Mouse (Mus musculus): ENCODE data around the gene Plcd3.

Plcd3 gene

DNA sequence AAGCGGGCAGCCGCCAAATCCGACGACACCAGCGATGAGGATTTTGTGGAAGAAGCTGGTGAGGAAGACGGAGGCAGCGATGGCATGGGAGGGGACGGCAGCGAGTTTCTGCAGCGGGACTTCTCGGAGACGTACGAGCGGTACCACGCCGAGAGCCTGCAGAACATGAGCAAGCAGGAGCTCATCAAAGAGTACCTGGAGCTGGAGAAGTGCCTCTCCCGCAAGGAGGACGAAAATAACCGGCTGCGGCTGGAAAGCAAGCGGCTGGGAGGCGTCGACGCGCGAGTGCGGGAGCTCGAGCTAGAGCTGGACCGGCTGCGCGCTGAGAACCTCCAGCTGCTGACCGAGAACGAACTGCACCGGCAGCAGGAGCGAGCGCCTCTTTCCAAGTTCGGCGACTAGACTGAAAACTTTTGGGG lies 16.1 kb upstream of the Plcd3 start:
- DNase-seq (ENCODE audit: low spot score in 2 of 2): no peak

DNA sequence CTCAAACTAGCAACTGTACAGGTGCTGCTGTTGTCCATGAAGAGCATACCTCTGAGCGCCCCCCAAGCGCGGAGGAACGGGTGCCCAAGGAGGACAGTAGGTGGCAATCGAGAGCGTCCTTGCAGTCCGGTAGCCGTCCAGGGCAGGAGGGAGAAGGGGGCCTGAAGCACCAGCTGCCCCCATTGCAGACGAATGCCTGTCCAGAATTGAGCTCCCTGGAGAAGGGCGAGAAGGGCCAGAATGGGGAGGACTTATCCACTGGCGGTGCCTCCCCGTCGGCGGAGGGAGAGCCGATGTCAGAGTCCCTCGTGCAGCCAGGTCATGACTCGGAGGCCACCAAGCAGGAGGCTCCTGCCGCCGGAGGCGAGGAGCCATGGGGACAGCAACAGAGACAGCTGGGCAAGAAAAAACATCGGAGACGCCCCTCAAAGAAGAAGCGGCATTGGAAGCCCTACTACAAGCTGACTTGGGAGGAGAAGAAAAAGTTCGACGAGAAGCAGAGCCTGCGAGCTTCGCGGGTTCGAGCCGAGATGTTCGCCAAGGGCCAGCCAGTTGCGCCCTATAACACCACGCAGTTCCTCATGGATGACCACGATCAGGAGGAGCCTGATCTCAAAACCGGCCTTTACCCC lies 15.6 kb upstream of the Plcd3 start:
- peak; percentile 68 to 70 for DNase-seq (ENCODE audit: low spot score in 2 of 2)

DNA sequence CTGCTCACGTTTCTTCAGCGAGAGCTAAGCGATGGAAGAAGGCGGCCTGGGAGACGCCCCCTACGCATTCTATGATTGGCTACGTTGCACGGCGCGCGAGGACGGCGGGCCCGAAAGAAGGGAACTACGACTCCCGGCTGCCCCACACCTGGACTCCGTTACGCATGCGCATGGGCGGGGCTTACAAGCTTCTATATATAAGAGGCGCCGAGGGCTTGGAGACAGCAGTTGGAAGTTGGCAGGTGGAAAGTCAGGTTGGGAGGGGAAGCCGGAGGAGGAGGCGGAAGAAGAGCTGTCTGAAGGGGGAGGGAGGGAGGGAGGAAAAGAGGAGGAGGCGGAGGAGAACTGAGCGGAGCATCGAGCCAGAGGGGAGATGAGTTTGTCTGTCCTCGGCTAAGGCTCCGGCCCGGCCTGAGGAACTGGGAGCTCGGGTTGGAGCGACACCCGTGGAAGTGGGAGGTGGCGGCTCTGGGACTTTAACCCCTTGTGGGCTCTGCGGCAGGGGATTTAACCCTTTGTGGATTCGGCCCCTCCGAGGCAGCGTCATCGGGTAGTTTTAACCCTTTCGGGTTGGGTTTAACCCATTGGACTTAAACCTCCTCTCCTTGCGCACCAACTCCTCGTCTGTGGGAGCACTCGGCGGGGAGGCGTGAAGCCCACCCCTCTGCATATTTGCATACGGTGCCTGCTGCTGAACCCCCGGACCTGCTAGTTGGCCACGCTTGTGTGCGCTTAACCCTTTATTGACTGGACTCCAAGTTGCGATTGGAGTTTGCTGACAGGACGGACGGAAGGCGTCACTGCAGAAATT lies 14.8 kb upstream of the Plcd3 start, which contains the start of gene Hexim1:
TSS of gene Hexim1 (plus strand) at position 224 of the 811 bp plus-strand sequence.
- DNase-seq (ENCODE audit: low spot score in 2 of 2): peak; percentile 100

DNA sequence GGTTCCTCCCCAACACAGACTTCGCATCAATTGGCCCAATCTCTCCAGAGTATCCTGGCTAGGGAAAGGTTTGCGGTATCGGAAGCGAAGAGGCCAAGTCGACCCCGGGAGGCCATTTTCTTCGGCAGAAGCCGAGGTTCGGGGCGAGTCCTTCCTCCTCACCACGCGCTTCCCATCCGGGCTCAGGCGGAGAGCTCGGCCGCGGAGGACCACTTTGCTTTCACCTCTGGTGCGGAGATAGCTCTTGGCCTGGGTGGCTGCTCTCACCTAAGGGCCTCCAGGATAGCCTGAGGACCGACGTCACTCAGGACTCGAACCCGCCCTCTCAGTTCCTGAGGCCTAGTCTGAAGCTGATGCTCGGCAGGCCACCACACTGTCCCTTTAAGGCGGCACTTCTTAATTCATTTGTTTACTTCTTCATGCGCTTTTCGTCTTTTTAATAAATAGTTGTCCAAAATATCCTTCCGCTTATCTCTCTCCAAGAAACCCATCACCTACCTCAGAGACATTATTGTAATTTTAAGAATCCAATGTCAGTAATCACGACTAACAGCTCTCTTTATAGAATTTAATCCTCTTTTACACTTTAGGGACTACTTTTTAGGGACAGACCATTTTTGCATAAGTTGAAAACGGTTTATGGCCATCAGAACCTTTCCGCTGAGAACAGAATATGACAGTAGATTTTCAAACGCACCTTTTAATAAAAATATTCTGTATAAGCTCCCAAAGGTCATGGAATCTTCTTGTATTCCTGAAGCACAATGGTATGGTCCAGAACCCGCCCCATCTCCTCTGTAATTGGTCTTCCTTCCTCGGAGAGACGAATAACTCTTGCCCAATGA lies 13.9 kb upstream of the Plcd3 start:
- DNase-seq (ENCODE audit: low spot score in 2 of 2): peak; percentile 79 to 84

DNA sequence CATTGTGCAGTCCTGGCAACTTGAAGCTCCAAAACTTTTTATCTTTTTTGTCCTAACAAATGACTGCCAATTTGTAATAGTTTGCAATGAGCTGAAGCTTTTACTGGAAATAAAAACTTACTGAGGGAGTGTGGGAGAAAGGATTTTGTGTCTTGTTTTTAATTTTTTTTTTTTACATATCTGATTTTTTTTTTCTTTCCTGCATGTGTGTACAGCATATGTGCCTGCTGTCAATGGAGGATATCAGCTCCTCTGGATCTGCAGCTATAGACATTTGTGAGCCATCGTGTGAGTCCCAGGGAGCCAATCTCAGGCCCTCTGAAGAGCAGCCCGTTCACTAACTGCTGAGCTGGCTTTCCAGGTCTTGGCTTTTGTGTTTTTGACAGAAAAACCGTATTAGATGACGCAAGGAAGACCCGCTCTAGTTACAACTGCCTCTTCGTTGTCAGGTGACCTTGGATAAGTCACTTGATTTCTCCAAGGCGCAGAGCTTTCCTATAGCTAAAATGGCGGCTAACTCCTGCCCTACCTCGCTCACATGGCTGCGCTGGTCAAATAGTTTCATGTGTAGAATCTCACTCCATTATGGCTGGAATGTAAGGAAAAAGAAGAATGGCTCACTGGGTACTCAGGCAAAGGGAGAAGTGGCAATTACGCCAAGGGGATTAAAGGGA lies 12.9 kb upstream of the Plcd3 start:
- DNase-seq (ENCODE audit: low spot score in 2 of 2): no peak

DNA sequence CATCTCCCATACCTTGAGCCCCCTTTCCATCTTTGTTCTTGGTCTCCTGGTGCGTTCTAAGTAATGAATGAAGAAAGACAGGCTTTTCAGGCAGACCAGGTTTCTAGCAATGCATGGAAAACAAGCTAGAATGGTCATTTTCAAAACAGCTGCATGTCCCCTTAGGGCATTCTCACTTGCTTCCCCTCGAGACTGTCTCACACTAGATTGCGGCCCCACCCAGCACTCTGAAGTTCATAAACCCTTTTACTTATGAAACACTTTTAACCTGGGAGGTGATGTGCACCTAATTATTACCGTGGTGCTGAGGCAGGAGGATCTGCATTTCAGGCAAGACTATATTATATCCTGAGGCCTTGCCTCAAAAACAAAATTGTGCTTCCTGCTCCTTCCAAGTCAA lies 12.3 kb upstream of the Plcd3 start:
- no peak for DNase-seq (ENCODE audit: low spot score in 2 of 2)

DNA sequence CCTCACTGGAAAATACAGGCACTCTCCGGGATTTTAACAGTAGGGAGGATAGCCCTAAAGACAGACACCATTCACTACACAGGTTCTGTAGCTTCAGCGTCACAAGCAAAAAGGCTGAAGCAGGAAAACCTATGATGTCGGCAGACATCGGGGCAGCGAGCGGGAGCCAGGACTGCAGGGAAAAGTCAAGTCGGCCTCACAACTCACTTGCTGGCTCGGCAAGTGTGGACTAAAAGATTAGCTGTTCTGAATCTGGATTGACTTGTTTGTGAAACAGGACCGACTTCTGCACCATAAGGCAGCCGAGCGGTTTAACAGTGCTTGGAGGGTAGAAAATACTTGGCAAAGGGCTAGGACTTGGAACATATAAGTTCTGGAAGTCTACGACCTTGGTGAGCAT lies 11.5 kb upstream of the Plcd3 start:
- DNase-seq (ENCODE audit: low spot score in 2 of 2): no peak

DNA sequence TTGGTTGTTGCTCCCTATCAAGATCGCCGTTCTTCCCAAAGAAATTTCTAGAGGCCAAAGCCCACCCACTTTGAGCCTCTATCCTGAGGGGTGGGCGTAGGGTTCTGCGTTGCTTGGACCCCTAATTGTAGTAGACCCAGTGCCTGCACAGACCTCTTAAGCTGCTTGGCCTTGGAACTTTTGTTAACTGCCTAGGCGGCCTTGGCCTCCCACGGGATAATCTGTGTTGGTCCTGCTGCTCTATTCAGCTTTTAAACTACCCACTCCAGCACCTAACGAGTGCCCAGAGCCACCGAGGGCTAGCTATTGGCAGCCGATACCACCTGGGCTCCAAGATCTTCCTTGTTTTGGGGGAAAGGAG lies 11.1 kb upstream of the Plcd3 start:
- DNase-seq (ENCODE audit: low spot score in 2 of 2): no peak

DNA sequence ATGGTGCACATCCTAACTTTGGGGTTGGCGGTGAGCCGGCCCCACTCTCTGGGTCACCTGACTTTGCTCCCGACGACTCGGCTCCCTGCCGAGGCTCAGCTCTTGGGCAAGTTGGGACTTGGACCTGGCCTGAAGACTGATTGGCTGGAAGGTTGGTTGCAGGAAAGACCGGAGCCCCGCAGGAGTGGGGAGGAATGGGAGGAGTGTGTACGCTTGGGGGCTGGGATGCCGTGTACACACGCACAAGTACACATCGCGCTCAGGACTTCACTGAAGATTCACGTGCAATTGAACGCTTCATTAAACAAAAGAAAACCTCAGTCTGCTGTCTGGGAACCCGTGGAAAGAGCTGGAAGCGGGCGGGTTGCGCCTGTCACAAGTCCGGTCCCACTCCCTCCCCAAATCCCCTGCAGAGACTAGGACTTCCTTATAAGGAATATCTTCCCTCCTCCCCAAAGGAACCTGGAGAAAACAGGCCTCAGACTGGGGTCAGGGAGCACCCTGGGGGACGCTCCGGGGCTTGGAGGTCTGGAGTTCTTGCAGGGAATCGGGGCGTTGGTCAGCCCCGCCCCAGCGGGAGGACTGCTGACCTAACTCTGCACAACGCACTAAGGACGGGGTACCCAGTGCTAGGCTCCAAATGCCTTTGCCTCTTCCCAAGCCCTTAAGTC lies 10.6 kb upstream of the Plcd3 start:
- no peak for DNase-seq (ENCODE audit: low spot score in 2 of 2)

DNA sequence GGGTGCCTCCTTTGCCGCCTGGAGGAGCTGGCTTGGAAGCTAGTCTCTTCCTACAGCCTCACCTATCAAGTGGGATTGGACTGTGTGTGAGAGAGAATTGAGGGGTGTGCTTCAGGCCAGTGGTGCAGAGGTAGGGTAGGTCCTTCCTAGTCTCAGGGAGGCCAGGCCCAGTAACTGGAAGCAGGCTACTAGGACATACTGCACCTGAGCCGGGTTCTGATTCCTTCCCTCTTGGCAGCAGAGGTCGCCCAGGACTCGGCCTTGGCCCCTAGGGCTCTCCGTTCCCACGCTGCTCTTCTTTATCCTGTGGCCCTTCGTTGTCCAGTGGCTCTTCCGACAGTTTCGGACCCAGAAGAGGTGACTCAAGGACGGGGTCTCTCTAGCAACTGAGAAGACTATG lies 9.8 kb upstream of the Plcd3 start:
- DNase-seq (ENCODE audit: low spot score in 2 of 2): no peak

DNA sequence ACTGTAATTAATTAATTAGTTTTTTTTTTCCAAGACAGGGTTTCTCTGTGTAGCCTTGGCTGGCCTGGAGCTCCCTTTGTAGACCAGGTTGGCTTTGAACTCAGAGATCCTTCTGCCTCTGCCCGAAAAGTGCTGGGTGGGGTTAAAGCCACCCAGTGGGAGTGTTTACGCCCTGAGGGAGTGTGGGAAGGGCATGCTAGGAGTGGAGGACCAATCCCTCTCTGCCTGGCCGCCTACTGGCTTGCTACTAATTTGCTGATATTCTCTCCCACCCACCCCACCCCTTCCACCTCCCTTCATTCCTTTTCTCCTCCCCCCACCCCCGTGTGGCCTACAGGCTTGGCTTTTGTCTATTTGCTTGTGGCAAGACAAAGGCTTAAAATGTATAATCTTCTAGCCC lies 4.9 kb upstream of the Plcd3 start:
- DNase-seq (ENCODE audit: low spot score in 2 of 2): no peak

DNA sequence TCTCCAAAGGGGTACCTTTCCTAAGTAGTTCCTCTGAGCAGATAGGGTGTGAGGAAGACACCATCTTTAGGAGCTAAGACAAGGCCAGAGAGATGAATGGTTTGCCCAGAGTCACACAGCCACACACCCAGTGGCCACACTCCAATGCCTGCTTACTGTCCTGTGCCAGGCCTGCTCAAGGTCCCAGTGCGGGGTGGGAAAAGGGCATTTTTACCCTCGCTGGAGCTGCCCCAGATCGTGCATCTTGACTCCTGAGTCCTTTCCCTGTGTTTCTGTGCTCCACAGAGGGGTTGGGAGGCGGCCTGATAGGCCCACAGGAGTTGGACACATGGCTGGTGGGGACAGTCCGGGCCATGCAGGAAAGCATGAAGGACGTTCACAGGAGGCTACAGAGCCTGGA lies 4.4 kb upstream of the Plcd3 start:
- no peak for DNase-seq (ENCODE audit: low spot score in 2 of 2)

DNA sequence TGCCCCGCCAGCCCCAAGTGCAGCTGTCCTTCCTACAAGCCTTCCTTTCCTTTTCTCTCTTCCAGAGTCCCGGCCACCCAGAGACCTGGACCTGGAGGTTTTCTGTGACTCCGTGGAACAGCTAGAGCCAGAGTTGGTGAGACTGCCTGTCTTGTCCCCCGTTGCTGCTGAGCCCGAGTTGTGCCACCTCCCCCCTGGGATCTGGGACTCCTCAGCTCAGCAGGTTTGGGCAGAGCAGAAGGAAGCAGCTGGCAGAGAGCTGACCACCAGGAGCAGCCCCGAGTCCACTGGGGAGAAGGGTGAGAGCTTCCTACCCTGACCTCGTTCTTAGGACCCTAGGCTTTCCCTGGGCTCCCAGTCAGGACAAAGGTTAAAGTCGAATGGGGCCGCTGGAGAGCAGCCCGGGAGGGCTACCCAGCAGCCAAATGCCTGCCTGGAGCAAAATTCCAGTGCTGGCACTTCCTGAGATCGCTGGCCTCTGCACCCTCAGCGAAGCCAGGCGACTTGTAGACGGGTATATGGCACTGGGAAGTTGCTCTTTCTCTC lies 3.8 kb upstream of the Plcd3 start:
- no peak for DNase-seq (ENCODE audit: low spot score in 2 of 2)

DNA sequence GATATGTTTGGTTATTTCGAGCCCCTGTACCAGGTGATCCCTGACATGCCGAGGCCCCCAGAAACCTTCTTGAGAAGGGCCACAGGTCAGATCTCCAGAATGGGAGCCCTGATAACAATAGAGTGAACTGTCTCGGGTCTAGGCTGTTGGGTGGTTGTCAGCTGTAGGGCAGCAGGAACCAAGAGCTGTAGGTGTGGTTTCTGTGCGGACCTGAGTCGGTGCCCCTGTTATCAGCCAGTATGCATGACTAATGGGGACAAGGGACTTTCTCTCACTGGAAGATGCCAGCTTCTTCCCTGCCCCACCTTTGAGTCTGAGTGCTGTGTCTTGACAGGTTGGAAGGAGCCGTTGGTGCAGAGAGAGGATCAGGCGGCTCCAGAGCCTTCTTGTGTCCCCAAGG lies 3.0 kb upstream of the Plcd3 start:
- no peak for DNase-seq (ENCODE audit: low spot score in 2 of 2)

DNA sequence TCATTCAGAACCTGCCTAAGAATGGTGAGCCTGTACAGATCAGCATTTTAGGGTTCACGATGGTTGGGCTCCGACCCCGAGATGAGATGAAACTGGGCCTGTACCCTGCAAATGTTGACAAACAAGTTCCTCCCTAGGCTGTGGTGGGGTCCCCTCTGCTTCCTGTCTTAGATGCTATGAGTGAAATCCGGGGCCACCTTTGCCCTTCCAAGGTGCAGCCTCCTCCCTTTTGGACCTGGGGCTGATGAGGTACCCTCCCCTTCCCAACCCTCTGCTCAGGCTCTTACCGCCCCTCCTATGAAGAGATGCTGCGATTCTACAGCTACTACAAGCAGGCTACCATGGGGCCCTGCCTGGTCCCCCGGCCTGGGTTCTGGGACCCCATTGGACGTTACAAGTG lies 2.2 kb upstream of the Plcd3 start:
- no peak for DNase-seq (ENCODE audit: low spot score in 2 of 2)

DNA sequence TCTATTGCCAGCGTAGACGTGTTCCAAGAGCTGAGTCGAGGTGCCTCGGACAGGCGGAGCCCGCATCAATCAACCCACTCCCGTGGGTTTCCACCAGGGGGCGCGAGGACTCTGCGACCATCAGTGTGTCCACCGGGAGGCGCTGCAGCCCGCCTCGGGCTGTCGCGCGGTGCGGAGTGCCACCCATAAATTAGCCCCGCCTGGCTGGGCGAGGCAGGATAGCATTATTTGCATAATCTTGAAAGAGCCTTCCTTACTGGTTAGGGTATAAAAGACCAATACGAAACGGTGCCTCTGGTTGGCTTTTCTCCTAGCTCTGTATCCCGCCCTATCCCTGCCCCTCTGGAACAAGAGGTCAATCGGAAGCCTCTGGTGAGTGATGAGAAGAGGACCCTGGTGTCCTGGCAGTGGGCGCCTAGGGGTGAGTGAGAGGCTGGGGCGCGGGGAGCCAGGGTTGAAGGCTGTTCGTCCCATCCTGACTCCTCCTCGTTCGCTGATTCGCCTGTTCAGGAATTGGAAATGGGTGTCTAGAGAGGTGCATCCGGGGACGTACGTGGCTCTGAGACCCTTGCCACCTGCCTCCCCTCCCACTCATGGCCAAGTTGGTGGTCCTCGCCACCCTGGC lies 1.4 kb upstream of the Plcd3 start:
- peak; percentile 98 for DNase-seq (ENCODE audit: low spot score in 2 of 2)

DNA sequence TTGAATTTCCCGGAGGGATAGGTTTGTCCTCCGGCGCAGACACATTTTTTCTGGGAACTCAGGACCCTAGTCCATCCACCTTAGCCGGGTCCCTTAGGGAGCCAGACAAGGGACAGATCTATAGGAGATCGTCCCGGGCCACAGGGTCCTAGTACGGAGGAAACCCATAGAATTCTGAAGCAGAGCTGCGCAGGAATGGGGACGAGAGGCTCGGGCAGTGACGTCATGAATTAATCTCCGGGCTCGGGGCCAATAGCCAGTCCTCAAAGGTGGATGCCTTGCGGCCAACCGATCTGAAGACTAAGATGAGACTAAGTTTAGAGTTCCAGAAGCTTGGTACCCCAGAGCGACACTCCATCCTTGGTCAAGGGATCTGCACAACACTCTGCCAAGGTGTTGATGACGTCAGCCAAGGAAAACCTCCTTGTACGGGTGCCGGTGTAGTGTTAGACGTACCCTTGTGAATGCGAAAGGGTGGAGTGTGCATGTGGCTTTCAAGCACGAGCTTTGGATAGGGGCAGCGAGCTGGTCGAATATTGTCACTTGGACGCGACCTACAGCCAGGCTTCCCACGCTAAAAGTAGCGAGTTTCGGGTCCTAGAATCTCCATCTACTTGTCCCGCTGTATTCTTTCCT lies 526 bp upstream of the Plcd3 start:
- peak; percentile 53 to 55 for DNase-seq (ENCODE audit: low spot score in 2 of 2)

DNA sequence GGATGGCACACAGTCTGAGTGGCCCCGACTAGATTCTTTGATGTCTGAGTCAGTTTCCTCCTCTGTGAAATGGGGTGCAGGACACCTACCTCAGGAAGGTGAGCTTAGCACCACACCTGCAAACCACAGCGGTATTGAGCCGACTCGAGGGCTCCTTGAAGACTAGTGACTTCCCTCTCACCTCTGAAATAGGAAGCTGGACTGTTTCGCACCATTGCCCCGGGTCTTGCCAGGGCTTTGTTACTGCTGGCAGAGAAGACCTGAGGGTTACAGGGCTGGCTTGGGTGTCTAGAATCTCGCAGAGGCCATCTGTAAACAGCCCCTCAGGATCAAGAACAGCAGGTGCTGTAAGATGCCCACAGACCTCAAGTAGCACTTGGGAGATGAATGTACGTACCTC lies 1.1 kb downstream of the Plcd3 start:
- DNase-seq (ENCODE audit: low spot score in 2 of 2): no peak

DNA sequence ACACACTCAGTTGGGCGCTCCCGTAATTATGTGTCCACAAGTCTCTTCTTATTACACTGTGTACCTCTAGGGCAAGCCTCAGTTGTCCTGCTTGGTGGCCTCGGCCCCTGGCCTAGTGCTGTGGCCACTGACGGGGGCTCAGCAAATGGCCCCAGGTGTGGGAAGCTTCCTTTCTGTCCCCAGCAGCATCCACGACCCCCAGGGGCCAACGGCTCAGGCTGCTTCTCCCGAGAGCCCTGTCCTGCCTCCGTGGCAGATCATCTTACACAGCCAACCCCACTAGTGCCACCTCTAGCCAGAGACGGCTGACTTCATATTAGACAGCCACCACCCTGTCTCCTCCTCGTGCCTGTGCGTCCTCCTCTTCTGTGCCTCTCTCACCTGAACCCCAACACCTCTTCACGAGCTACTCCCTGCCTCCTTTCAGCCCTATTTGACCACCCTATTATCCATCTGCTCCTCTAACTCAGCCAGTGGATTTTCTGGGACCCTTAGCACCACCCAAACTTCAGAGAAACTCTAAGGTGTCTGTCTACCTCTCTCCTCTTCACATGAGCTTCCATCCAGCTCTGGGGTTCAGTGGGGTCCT lies 2.0 kb downstream of the Plcd3 start:
- no peak for DNase-seq (ENCODE audit: low spot score in 2 of 2)

Measured in natural killer cell, adult 2 months (primary cell).